Mouse (Mus musculus): ENCODE results near the gene Spa17.

The Spa17 gene

GRCm38 (mm10) chr9:37616770-37617169, 3.2 kb upstream of the Spa17 start:
- DNase-seq (ENCODE audit: low read depth), result no peak

GRCm38 (mm10) chr9:37615220-37615619, 1.7 kb upstream of the Spa17 start:
- no peak for DNase-seq (ENCODE audit: low read depth)

- no peak for DNase-seq (ENCODE audit: low read depth)
These were observed 794 bp upstream of the Spa17 start for GRCm38 (mm10) chr9:37614316-37614715.

GRCm38 (mm10) chr9:37613911-37614280, 374 bp upstream of the Spa17 start:
- no peak for DNase-seq (ENCODE audit: low read depth)

GRCm38 (mm10) chr9:37609558-37609957, 4.0 kb downstream of the Spa17 start:
- DNase-seq (ENCODE audit: low read depth), result no peak

GRCm38 (mm10) chr9:37605089-37605488, 8.4 kb downstream of the Spa17 start:
- no peak for DNase-seq (ENCODE audit: low read depth)

GRCm38 (mm10) chr9:37600538-37601205, 12.8 kb downstream of the Spa17 start:
- DNase-seq (ENCODE audit: low read depth), result no peak

- DNase-seq (ENCODE audit: low read depth), result no peak
These were observed 14.9 kb downstream of the Spa17 start for GRCm38 (mm10) chr9:37598637-37599036.

GRCm38 (mm10) chr9:37595570-37595969, 18.0 kb downstream of the Spa17 start:
- DNase-seq (ENCODE audit: low read depth), result no peak

GRCm38 (mm10) chr9:37593690-37594089, 19.8 kb downstream of the Spa17 start:
- no peak for DNase-seq (ENCODE audit: low read depth)

- no peak for DNase-seq (ENCODE audit: low read depth)
These were observed 20.9 kb downstream of the Spa17 start for GRCm38 (mm10) chr9:37592633-37593032.

- DNase-seq (ENCODE audit: low read depth), result no peak
These were observed 21.5 kb downstream of the Spa17 start for GRCm38 (mm10) chr9:37592025-37592424.

- no peak for DNase-seq (ENCODE audit: low read depth)
These were observed 23.1 kb downstream of the Spa17 start for GRCm38 (mm10) chr9:37590381-37590780.

GRCm38 (mm10) chr9:37586718-37587117, 26.8 kb downstream of the Spa17 start:
- DNase-seq (ENCODE audit: low read depth), result no peak

GRCm38 (mm10) chr9:37583594-37583993, 29.9 kb downstream of the Spa17 start:
- no peak for DNase-seq (ENCODE audit: low read depth)

GRCm38 (mm10) chr9:37576436-37576930, 37.0 kb downstream of the Spa17 start:
- peak; percentile 22 for DNase-seq (ENCODE audit: low read depth)

- no peak for DNase-seq (ENCODE audit: low read depth)
These were observed 41.2 kb downstream of the Spa17 start for GRCm38 (mm10) chr9:37572204-37572876.

- DNase-seq (ENCODE audit: low read depth), result no peak
These were observed 44.2 kb downstream of the Spa17 start for GRCm38 (mm10) chr9:37569231-37569835.

- no peak for DNase-seq (ENCODE audit: low read depth)
These were observed 44.8 kb downstream of the Spa17 start for GRCm38 (mm10) chr9:37568605-37569214.

- no peak for DNase-seq (ENCODE audit: low read depth)
These were observed 45.5 kb downstream of the Spa17 start for GRCm38 (mm10) chr9:37567892-37568604.

- no peak for DNase-seq (ENCODE audit: low read depth)
These were observed 46.1 kb downstream of the Spa17 start for GRCm38 (mm10) chr9:37567454-37567853.

- DNase-seq (ENCODE audit: low read depth), result no peak
These were observed 46.5 kb downstream of the Spa17 start for GRCm38 (mm10) chr9:37567019-37567418.

Measured in fibroblast of lung, adult 2 months (primary cell).